Mouse (Mus musculus) liver, adult 2 months (tissue): ENCODE measurements at regions not wholly inside any gene's neighbourhood (a gene's known extent, or its start where the extent isn't known, plus 50 kb on each side); places are given as distances from the start of the nearest gene placed in this dataset.

Source experiments
- CTCF ChIP-seq: fragments of 200-500 bp; IDR thresholded peaks from 2 replicates; pipeline ENCODE4 v1.5.1; 2011; ENCODE audit warnings: low read depth, low read length, control low read depth
- POLR2A ChIP-seq: fragments of 200-500 bp; IDR thresholded peaks from 2 replicates; pipeline ENCODE4 v1.6.1; 2011; ENCODE audit warnings: low read length, control low read depth; ENCODE audit not compliant: insufficient read depth; ENCODE audit errors: extremely low read depth

GRCm38 (mm10) chr14:64589126-64589525 is 485.0 kb downstream of the Prss52 start:
- TF ChIP-seq CTCF = no peak
- no peak for TF ChIP-seq POLR2A
